Comparison of ENCODE assay signal across 27 mouse cellular contexts in the genomic region with DNA sequence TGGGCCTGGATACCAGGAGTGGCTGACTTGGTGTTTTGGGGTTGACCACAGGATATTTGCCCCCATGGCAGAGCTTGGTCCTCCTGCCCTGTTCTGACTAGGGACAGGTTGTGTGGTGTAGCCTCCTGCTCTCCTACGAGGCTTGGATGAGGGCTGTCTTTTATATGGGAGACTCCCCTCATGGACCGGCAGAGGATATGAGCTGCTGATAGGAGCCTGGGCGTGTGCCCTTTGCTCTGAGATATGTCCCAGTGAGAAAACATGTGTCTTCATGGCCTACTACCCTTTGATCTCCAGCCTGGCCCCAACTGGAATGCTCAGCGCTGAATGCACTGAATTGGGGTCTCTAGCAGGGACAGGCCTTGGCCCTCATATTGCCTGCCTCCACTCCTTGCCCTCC. TPM values are rescaled to one million over a fixed set of nuclear protein-coding genes. Genes with fewer than 3 reads are reported as not detected.
"Had no signal": no experiment of that assay in that cellular context is flagged by ENCODE, and none has a peak within 500 bp of the region (broad histone marks: within the 10 kb centered on the region; RNA-seq: fewer than 3 reads in every experiment).

No protein-coding gene starts in this region.

- H3K4me2 ChIP-seq: heart, embryonic 12.5 days; hindbrain, embryonic 13.5 days; hindbrain, embryonic 15.5 days; limb, embryonic 12.5 days had no signal

- H3K4me3 ChIP-seq: heart, adult 2 months; heart, embryonic 12.5 days; hindbrain, embryonic 13.5 days; hindbrain, embryonic 15.5 days; layer of hippocampus, adult 2 months; left cerebral cortex, adult 2 months; limb, embryonic 10.5 days; limb, embryonic 12.5 days had no signal

- H3K36me3 ChIP-seq: heart, embryonic 12.5 days; hindbrain, embryonic 13.5 days; hindbrain, embryonic 15.5 days; limb, embryonic 10.5 days; limb, embryonic 12.5 days had no signal

- DNase-seq: forebrain, postnatal 0 days; gastrocnemius, postnatal 14 days; gastrocnemius, postnatal 36 days; heart, adult 11 months; heart, adult 2 months; heart, postnatal 10 days; kidney, adult 18-20 months; kidney, adult 8-10 months; kidney, postnatal 10 days; kidney, postnatal 25 days; kidney, postnatal 4 days had no signal

- H3K9ac ChIP-seq: forebrain, postnatal 0 days; heart, embryonic 12.5 days; hindbrain, embryonic 13.5 days; hindbrain, embryonic 15.5 days; limb, embryonic 12.5 days had no signal

- ATAC-seq: forebrain, postnatal 0 days; hindbrain, postnatal 0 days had no signal

- H3K27ac ChIP-seq: heart, adult 2 months; hindbrain, embryonic 13.5 days; hindbrain, embryonic 15.5 days; hindbrain, postnatal 0 days; layer of hippocampus, adult 2 months; left cerebral cortex, adult 2 months; limb, embryonic 10.5 days; limb, embryonic 12.5 days had no signal

- H3K4me1 ChIP-seq: hindbrain, embryonic 13.5 days; hindbrain, embryonic 15.5 days had no signal

- H3K27me3 ChIP-seq: heart, embryonic 12.5 days; hindbrain, embryonic 15.5 days had no signal

- H3K9me3 ChIP-seq: hindbrain, embryonic 13.5 days; hindbrain, embryonic 15.5 days; limb, embryonic 10.5 days had no signal

RNA-seq across cellular contexts. Expression of a gene that starts 42.4 kb away (rescaled TPM):
- total RNA-seq: forebrain, postnatal 0 days; heart, adult 2 months; heart, postnatal 10 days; heart, postnatal 25 days; hematopoietic stem cell, adult 5-6 weeks; layer of hippocampus, adult 2 months; layer of hippocampus, postnatal 10 days; layer of hippocampus, postnatal 25 days; left cerebral cortex, adult 2 months; left cerebral cortex, postnatal 14 days; left cerebral cortex, postnatal 36 days; liver, adult 2 months had no signal
- polyA plus RNA-seq: forebrain, postnatal 0 days; gonadal fat pad, adult 2 months; hindbrain, postnatal 0 days; liver, adult 2 months had no signal
